Mouse (Mus musculus) liver, adult 2 months (tissue): ENCODE data around the gene Rai14.

Experiments
- CTCF ChIP-seq: fragments of 200-500 bp; IDR thresholded peaks from 2 replicates; pipeline ENCODE4 v1.5.1; 2011; ENCODE audit warnings: low read depth, low read length, control low read depth
- POLR2A ChIP-seq: fragments of 200-500 bp; IDR thresholded peaks from 2 replicates; pipeline ENCODE4 v1.6.1; 2011; ENCODE audit warnings: low read length, control low read depth; ENCODE audit not compliant: insufficient read depth; ENCODE audit errors: extremely low read depth

DNA sequence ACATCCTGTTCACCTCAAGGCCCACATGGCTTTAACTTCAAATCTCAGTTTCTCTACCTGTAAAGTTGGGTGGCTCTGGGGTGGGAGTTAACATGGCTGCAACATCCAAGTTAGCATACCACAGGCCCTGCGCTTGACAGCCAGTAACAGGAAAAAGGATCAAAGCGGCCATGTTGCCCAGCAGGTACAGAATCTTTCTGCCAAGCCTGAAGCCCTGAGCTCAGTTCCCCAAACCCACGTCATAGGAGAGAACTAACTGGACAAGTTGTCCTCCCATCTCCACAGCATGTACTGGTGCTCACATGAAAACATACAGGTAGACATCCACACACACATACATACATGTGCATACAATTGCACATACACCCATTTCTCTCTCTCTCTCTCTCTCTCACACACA lies 2.1 kb downstream of the Rai14 start:
- TF ChIP-seq POLR2A, result no peak
- no peak for TF ChIP-seq CTCF
